Mouse (Mus musculus) lung, adult 10 weeks (tissue): ENCODE measurements around the gene Elavl4. TPM values are rescaled to one million over a fixed set of nuclear protein-coding genes. Genes with fewer than 3 reads are reported as not detected.

ENCODE experiments used
- polyA plus RNA-seq: library from polyadenylated mRNA; stranded (reverse); fragments of 350-450 nt; fragmentation: Illumina TruSeq; extraction: RNeasy Lipid Tissue Mini Kit (QIAGEN cat#74804); gene quantifications from one replicate; pipeline ENCODE4 v1.2.3, GENCODE M21; 2014; ENCODE audit warnings: low read depth, low replicate concordance; ENCODE audit not compliant: insufficient read depth

The Elavl4 gene
- polyA plus RNA-seq: not detected

DNA sequence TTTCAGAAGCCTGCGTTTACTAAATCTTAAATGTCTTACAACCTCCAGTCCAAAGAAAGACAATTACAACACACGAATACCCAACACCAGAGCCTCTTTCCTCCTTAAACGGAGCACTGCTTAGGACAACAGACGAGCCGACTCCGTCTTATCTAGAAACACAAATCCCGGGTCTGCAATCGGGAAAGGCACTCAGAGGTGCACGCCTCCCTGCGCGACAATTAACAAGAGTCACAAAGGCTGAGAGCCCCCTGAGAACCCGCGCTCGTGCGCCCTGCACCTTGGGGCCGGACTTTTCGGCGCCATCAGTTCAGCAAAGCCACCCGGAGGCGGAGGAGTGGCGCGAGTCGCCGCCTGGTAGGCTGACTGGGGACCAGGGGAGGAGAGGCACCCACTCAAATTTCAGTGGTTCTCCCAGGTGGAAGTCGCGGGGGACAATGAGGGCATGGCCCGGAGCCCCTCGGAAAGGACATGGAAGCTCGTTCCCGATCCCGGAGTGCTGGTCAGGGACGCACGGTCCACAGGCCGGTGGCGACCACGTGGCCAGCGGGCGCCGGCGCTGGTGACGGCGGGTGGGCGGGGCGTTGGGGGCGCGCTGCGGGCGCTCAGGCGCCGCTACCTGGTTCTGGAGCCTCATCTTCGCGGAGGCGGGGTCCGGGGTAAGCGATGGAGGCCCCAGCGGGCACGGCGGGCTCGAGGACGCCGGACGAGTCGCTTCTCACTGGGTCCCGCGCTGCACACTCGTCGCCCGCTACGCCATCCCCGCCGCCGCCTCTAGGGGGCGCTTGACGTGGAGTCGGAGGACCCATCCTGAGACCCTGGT, at the start of gene Elavl4:
TSS of gene Elavl4 (minus strand) at position 732 of the 823 bp plus-strand sequence.

GRCm38 (mm10) chr4:110397618-110398045, 45.9 kb upstream of the Elavl4 start, which contains the start of gene Agbl4:
TSS of gene Agbl4 (plus strand) at chr4:110397661.

Other genes starting within 250 kb of the Elavl4 start
- 0.34 TPM for gene Agbl4, start 45.8 kb upstream of the Elavl4 start, polyA plus RNA-seq